Mouse (Mus musculus) embryonic facial prominence, embryonic 10.5 days (tissue): ENCODE data around the gene Pgc. TPM values are rescaled to one million over a fixed set of nuclear protein-coding genes. Genes with fewer than 3 reads are reported as not detected.

Source experiments
- DNase-seq: peaks from one replicate; pipeline ENCODE4 v3.0.0-alpha.2; 2017; ENCODE audit warnings: low spot score
- H3K27ac ChIP-seq: fragments of 300-500 bp; sonication (generic); replicated peaks from 2 replicates; pipeline ENCODE4 v1.5.1; 2016; ENCODE audit warnings: mild to moderate bottlenecking
- H3K27me3 ChIP-seq: fragments of 300-500 bp; sonication (generic); replicated peaks from 2 replicates; pipeline ENCODE4 v1.6.1; 2016; ENCODE audit warnings: low read depth, mild to moderate bottlenecking; ENCODE audit not compliant: poor library complexity, severe bottlenecking
- H3K36me3 ChIP-seq: fragments of 300-500 bp; sonication (generic); replicated peaks from 2 replicates; pipeline ENCODE4 v1.6.1; 2016; ENCODE audit warnings: mild to moderate bottlenecking, moderate library complexity
- H3K4me1 ChIP-seq: fragments of 300-500 bp; sonication (generic); 2 replicates; pipeline ENCODE4 v1.6.1; 2016
- H3K4me3 ChIP-seq: fragments of 300-500 bp; sonication (generic); 2 replicates; pipeline ENCODE4 v1.5.1; 2016; ENCODE audit warnings: mild to moderate bottlenecking, moderate library complexity
- H3K9me3 ChIP-seq: fragments of 300-500 bp; sonication (generic); 2 replicates; pipeline ENCODE4 v1.6.1; 2016; ENCODE audit warnings: mild to moderate bottlenecking
- WGBS: fragments of 180-500 bp; shearing (Covaris S2); methylation state at CpG from one replicate; pipeline ENCODE4 v1.1.7; 2016; 5-methylcytosine and 5-hydroxymethylcytosine counted together
- polyA plus RNA-seq: library from polyadenylated mRNA; unstranded; fragments of >200 nt; fragmentation: Nextera tagmentation; extraction: Ambion mirVana; gene quantifications from 2 replicates; pipeline ENCODE4 v1.2.1, GENCODE M21; 2016

Gene Pgc
- polyA plus RNA-seq, 1 experiment from 2014 or later, result 0.10 TPM

DNA sequence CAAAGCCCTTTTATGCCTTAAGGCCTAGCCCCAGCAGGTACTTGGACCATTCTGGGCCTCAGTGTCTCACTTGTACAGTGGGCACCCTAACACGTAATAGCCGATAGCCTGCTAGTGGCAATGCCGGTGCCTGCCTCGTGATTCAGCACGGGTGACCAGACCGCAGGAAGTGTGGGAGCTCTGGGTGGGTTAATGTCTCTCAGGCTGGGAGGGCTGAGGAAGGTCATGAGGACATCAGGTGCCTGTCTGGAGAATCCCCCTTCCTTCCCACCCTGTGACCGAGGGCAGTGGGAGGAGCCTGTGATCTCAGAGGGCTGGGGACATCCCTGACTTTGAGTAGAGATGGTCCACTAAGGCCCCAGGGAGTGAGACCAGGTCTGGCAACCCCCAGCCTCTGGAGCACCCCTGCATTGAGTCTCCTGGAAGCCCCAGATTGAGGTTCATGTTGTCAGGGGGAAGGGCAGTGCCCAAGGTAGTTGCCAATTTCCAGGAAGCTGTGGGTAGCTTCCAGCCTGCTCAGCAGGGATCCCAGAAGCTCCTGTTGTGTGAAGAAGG, 30.5 kb downstream of the Pgc start:
- peak overlapping the region; percentile 48; the same call in 1 of the 2 replicates for H3K27ac ChIP-seq
- H3K4me1 ChIP-seq, result peaks cover 8% of the 10 kb centered on the region; the same call in 1 of the 2 replicates
- H3K9me3 ChIP-seq, result no peaks in the 10 kb centered on the region
- DNase-seq, result no peak
- H3K36me3 ChIP-seq, result no peaks in the 10 kb centered on the region
- H3K27me3 ChIP-seq, result 0 out of 2 replicates have a peak, but pooled peaks cover 5% of the 10 kb centered on the region
- H3K4me3 ChIP-seq, result no peak overlapping the region
- WGBS, result 81% methylated on average over 7 of the region's 7 CpGs

DNA sequence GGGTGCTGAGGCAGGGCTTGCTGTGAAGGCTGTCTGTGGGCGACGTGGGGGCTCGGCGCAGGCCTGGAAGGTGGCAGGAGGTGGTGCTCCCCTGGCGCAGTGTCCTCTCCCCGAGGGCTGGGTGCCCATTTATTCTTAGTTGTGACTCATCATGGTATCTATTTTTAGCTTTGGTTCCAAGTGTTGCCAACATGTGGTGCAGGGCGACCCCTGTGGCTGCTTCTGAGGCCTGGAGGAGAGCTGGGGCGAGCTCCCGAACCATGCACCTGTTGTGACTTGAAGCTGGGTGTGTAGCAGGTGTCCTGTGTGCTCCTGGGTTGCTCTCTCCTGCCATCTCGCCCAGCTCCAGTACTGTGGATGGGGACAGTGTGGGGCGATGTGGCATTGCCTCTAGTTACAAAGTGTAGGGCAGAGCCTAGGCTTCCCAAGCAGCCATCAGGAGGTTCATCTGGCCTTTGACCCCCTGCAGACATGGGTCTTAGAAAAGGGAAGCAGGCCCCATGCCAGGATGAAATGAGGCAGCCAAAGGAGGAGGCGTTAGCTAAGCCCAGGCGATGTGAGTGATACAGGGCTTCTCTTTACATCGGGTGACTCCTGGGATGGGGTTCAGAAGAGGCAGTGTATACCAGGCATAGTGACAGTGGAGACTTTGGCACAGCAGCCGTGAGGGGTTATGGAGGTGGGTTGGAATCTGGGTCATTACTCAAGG, 33.2 kb downstream of the Pgc start:
- no peak for DNase-seq
- Histone ChIP-seq H3K27ac (no peak overlapping the region), H3K27me3 (peaks cover 14% of the 10 kb centered on the region; the same call in 1 of the 2 replicates), H3K36me3 (no peaks in the 10 kb centered on the region), H3K4me3 (no peak overlapping the region), H3K4me1 (peaks cover 17% of the 10 kb centered on the region), H3K9me3 (no peaks in the 10 kb centered on the region)
- WGBS, result 76% methylated on average over 15 of the region's 15 CpGs

- Histone ChIP-seq H3K9me3 (no peaks in the 10 kb centered on the region), H3K27ac (0 out of 2 replicates have a peak overlapping the region, but pooled peaks have one; percentile 20), H3K4me3 (no peak overlapping the region), H3K36me3 (no peaks in the 10 kb centered on the region), H3K27me3 (peaks cover 16% of the 10 kb centered on the region; the same call in 1 of the 2 replicates), H3K4me1 (peaks cover 10% of the 10 kb centered on the region)
- 76% methylated on average over 7 of the region's 7 CpGs for whole genome bisulfite sequencing
- no peak for DNase-seq
Measured at GRCm38 (mm10) chr17:47762028-47762427, 35.4 kb downstream of the Pgc start.

- DNase-seq, result no peak
- peak overlapping the region; percentile 46; the same call in 1 of the 2 replicates for H3K27ac ChIP-seq
- H3K9me3 ChIP-seq, result no peaks in the 10 kb centered on the region
- no peaks in the 10 kb centered on the region for H3K36me3 ChIP-seq
- peaks cover 16% of the 10 kb centered on the region; the same call in 1 of the 2 replicates for H3K27me3 ChIP-seq
- WGBS, result 69% methylated on average over 13 of the region's 13 CpGs
- no peak overlapping the region for H3K4me3 ChIP-seq
- peaks cover 11% of the 10 kb centered on the region for H3K4me1 ChIP-seq
Measured at GRCm38 (mm10) chr17:47762518-47763340, 36.1 kb downstream of the Pgc start.

GRCm38 (mm10) chr17:47765986-47766385, 39.3 kb downstream of the Pgc start:
- peaks cover 35% of the 10 kb centered on the region for H3K4me1 ChIP-seq
- H3K27me3 ChIP-seq, result peaks cover 25% of the 10 kb centered on the region
- 76% methylated on average over 4 of the region's 4 CpGs for WGBS
- DNase-seq, result no peak
- no peaks in the 10 kb centered on the region for H3K9me3 ChIP-seq
- no peak overlapping the region for H3K27ac ChIP-seq
- H3K36me3 ChIP-seq, result no peaks in the 10 kb centered on the region
- no peak overlapping the region for H3K4me3 ChIP-seq

DNA sequence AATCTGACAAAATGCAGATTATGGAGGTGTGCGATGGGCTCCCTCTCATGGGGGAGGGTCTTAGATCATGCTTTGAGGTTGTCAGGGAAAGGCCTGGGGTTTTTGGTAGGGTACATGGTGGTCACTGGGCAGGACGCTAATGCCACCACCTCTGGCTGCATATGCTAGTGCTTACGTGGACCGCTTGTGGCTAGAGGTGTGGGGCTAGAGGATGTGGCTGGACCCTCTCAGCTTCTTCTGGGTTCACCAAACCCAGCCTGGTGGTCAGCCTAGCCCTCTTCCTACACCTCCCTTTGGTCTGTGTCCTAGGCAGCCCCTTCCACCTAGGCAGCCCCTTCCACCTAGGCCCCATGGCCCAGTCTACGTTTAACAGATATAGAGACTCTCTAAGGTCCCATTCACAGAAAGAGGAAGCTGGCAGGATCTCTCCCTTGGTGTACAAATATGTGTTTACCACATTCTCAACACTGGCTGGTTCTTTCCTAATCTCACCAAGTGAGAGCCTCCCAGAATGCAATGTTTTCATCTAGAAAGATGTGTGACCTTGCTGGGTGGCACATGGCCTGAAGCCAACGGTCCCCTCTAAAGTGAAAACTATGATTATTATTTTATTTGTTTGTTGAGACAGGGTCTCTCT, 39.9 kb downstream of the Pgc start:
- H3K4me3 ChIP-seq, result no peak overlapping the region
- H3K4me1 ChIP-seq, result peaks cover 35% of the 10 kb centered on the region
- WGBS, result 90% methylated on average over 6 of the region's 6 CpGs
- H3K9me3 ChIP-seq, result no peaks in the 10 kb centered on the region
- peaks cover 25% of the 10 kb centered on the region for H3K27me3 ChIP-seq
- DNase-seq, result no peak
- H3K27ac ChIP-seq, result no peak overlapping the region
- no peaks in the 10 kb centered on the region for H3K36me3 ChIP-seq

DNA sequence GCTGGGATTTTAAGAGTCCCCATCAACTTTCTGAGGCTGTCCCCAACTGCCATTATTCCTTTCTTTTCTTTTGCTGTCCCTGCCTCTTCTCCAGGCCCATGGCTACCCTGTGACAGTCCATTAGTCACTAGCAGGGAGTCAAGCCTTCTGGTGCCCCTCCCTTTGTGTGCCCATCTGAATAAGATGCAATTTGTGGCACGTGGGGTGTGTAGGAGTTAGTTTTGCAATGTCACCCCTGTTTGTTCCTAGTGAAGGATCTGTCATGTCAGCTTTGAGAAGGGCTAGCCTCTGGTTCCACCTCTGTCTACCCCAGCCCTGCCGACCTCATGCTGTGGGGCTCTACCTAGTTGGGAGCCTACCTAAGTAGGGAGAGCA, 40.4 kb downstream of the Pgc start:
- H3K27me3 ChIP-seq, result peaks cover 25% of the 10 kb centered on the region
- H3K4me1 ChIP-seq, result peaks cover 35% of the 10 kb centered on the region
- peaks cover 3% of the 10 kb centered on the region; the same call in 1 of the 2 replicates for H3K9me3 ChIP-seq
- H3K36me3 ChIP-seq, result no peaks in the 10 kb centered on the region
- no peak for DNase-seq
- no peak overlapping the region for H3K27ac ChIP-seq
- H3K4me3 ChIP-seq, result no peak overlapping the region
- 71% methylated on average over 2 of the region's 2 CpGs for WGBS

GRCm38 (mm10) chr17:47767456-47768141, 41.0 kb downstream of the Pgc start:
- Histone ChIP-seq H3K27ac (no peak overlapping the region), H3K4me1 (peaks cover 31% of the 10 kb centered on the region), H3K27me3 (peaks cover 25% of the 10 kb centered on the region), H3K36me3 (no peaks in the 10 kb centered on the region), H3K9me3 (peaks cover 8% of the 10 kb centered on the region; the same call in 1 of the 2 replicates), H3K4me3 (no peak overlapping the region)
- no peak for DNase-seq
- WGBS, result 41% methylated on average over 17 of the region's 17 CpGs

GRCm38 (mm10) chr17:47768707-47769276, 42.1 kb downstream of the Pgc start:
- peaks cover 14% of the 10 kb centered on the region; the same call in 1 of the 2 replicates for H3K9me3 ChIP-seq
- WGBS, result 56% methylated on average over 12 of the region's 12 CpGs
- no peak for DNase-seq
- no peaks in the 10 kb centered on the region for H3K36me3 ChIP-seq
- H3K27me3 ChIP-seq, result peaks cover 22% of the 10 kb centered on the region
- no peak overlapping the region for H3K4me3 ChIP-seq
- no peak overlapping the region for H3K27ac ChIP-seq
- peaks cover 32% of the 10 kb centered on the region for H3K4me1 ChIP-seq

DNA sequence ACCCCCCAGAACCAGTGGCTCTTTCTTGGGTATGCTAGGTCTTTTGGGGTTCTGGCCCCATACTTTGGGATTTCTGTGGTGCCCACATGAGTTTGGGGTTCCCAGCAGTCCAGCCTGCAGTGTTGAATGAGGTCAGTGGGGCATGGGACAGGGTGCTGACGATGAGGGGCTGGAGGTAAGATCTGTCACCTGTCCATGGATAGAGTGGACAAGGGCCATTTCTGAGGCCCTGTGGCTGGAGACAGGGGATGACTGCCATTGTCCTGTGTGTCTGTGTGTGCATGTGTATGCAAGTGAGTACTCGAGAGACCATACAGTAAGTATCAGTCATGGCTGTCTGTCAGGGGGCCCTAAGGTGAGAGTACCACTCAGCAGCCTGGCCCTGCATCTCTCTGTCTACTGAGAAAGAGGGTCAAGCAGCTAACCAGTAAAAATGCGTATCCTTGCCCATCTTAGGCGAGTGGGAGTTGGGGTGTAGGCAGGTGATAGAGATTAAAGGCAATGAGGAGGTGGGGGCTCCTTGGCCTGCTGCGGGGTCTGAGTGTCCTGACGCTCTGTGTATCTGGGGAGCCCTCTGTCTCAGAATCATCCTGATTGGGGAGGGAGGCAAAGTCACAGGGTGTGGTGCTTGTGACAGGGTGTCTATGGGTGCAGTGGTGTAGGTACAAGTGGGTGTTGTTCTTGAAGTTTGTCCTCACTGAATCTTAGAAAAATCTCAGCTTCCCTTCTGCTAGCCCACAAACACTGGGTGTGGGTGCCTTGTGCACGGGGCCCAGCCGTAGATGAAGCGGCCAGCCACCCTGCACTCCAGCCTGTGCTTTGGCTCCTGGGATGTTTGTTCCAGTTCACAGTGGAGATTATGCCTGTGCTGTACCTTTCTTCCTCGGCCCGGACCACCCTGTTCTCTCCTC, 43.0 kb downstream of the Pgc start:
- Histone ChIP-seq H3K4me1 (peaks cover 35% of the 10 kb centered on the region), H3K27ac (no peak overlapping the region), H3K36me3 (no peaks in the 10 kb centered on the region), H3K27me3 (peaks cover 16% of the 10 kb centered on the region), H3K4me3 (no peak overlapping the region), H3K9me3 (peaks cover 14% of the 10 kb centered on the region; the same call in 1 of the 2 replicates)
- DNase-seq, result no peak
- WGBS, result 85% methylated on average over 11 of the region's 11 CpGs

DNA sequence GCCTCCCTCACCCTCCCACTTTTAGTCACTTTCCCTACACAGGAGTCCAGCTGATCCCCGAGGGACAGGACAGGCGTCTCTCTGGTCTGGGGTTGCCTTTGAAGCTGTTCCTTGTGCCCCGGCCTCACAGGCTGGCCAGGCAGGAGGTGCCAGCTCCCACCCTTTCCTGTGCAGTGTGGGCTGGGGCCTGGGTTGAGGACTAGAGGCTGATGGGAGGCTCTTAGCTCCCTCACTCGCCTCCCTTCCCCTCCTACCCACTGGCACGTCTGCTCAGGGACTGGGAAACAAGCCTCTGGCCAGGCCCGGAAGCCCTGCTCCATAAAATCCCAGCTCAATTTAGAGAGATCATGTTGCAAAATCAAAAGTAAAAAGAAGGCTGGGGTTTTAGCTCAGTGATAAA, 47.0 kb downstream of the Pgc start:
- DNase-seq, result no peak
- 0 out of 2 replicates have a peak, but pooled peaks cover under 1% of the 10 kb centered on the region for H3K27me3 ChIP-seq
- H3K36me3 ChIP-seq, result no peaks in the 10 kb centered on the region
- no peak overlapping the region for H3K4me3 ChIP-seq
- 53% methylated on average over 6 of the region's 6 CpGs for whole genome bisulfite sequencing
- H3K4me1 ChIP-seq, result peaks cover 27% of the 10 kb centered on the region
- H3K27ac ChIP-seq, result peak overlapping the region; percentile 71; the same call in 1 of the 2 replicates
- H3K9me3 ChIP-seq, result peaks cover 14% of the 10 kb centered on the region; the same call in 1 of the 2 replicates
